Mouse (Mus musculus) C2C12 (cell line): ENCODE data around the gene Nxph1. TPM values are rescaled to one million over a fixed set of nuclear protein-coding genes. Genes with fewer than 3 reads are reported as not detected.

ENCODE experiments used
- H3K27me3 ChIP-seq: one replicate; pipeline ENCODE4 v1.6.1; 2011; ENCODE audit not compliant: control insufficient read depth, insufficient read depth, insufficient read length
- H3K36me3 ChIP-seq: one replicate; pipeline ENCODE4 v1.6.1; 2011; ENCODE audit not compliant: control insufficient read depth, insufficient read depth
- H3K4me3 ChIP-seq: one replicate; pipeline ENCODE4 v1.5.1; 2011; ENCODE audit warnings: mild to moderate bottlenecking, control low read depth; ENCODE audit not compliant: poor library complexity, insufficient read depth, severe bottlenecking
- H3K79me2 ChIP-seq: one replicate; pipeline ENCODE4 v1.6.1; 2011; ENCODE audit not compliant: control insufficient read depth, insufficient read depth
- H3K79me3 ChIP-seq: one replicate; pipeline ENCODE4 v1.6.1; 2011; ENCODE audit warnings: low read depth, control low read depth
- H3ac ChIP-seq: one replicate; pipeline ENCODE3; 2011; ENCODE audit warnings: low read depth; ENCODE audit not compliant: control insufficient read depth, insufficient read length
- CEBPB ChIP-seq: IDR thresholded peaks from one replicate; pipeline ENCODE4 v1.6.1; 2011; ENCODE audit warnings: low read depth, mild to moderate bottlenecking, control low read depth, moderate library complexity
- CTCF ChIP-seq: IDR thresholded peaks from one replicate; pipeline ENCODE4 v1.5.1; 2011; ENCODE audit not compliant: control insufficient read depth, insufficient read depth, insufficient read length
- FOSL1 ChIP-seq: IDR thresholded peaks from one replicate; pipeline ENCODE4 v1.8.0; 2011; ENCODE audit warnings: mild to moderate bottlenecking, low read length; ENCODE audit not compliant: poor library complexity, insufficient read depth, severe bottlenecking
- MAX ChIP-seq: IDR thresholded peaks from one replicate; pipeline ENCODE4 v1.6.1; 2011; ENCODE audit warnings: mild to moderate bottlenecking, control low read depth
- MYOD1 ChIP-seq: IDR thresholded peaks from one replicate; pipeline ENCODE4 v1.6.1; 2011; ENCODE audit warnings: low read depth; ENCODE audit not compliant: control insufficient read depth, insufficient read length
- MYOG ChIP-seq: IDR thresholded peaks from one replicate; pipeline ENCODE4 v1.6.1; 2011; ENCODE audit not compliant: control insufficient read depth, insufficient read length; ENCODE audit errors: extremely low read depth
- USF1 ChIP-seq: IDR thresholded peaks from one replicate; pipeline ENCODE4 v1.6.1; 2011; ENCODE audit warnings: low read depth, mild to moderate bottlenecking, control low read depth, moderate library complexity
- polyA plus RNA-seq: library from polyadenylated mRNA; unstranded; fragments of >200 nt; fragmentation: generic; extraction: Trizol; gene quantifications from one replicate; pipeline ENCODE4 v1.2.1, GENCODE M21; 2012; ENCODE audit warnings: missing spikeins

The Nxph1 gene
- polyA plus RNA-seq, 1 experiment, result not detected

- Histone ChIP-seq H3K79me2 (no peaks in the 10 kb centered on the region), H3K36me3 (no peaks in the 10 kb centered on the region), H3K79me3 (no peaks in the 10 kb centered on the region), H3K4me3 (no peak overlapping the region), H3K27me3 (no peaks in the 10 kb centered on the region), H3ac (no peak overlapping the region)
- no peak for TF ChIP-seq MAX
Observed at GRCm38 (mm10) chr6:9107366-9107765, 159.1 kb downstream of the Nxph1 start.

GRCm38 (mm10) chr6:9119136-9119535, 170.9 kb downstream of the Nxph1 start:
- TF ChIP-seq MYOG, result no peak
- no peak for TF ChIP-seq CEBPB
- TF ChIP-seq MAX, result no peak
- no peak for TF ChIP-seq MYOD1
- no peak for TF ChIP-seq USF1
- TF ChIP-seq FOSL1, result no peak
- TF ChIP-seq CTCF, result no peak

GRCm38 (mm10) chr6:9124321-9124914, 176.2 kb downstream of the Nxph1 start:
- Histone ChIP-seq H3K36me3 (no peaks in the 10 kb centered on the region), H3K27me3 (no peaks in the 10 kb centered on the region), H3K4me3 (no peak overlapping the region), H3K79me2 (no peaks in the 10 kb centered on the region), H3ac (no peak overlapping the region), H3K79me3 (no peaks in the 10 kb centered on the region)
- TF ChIP-seq MAX (no peak), USF1 (no peak), MYOG (no peak), CTCF (no peak), CEBPB (no peak), FOSL1 (no peak), MYOD1 (no peak)

More at GRCm38 (mm10) chr6:9119136-9119535, 170.9 kb downstream of the Nxph1 start:
- no peak overlapping the region for H3K4me3 ChIP-seq
- H3ac ChIP-seq, result no peak overlapping the region
- no peaks in the 10 kb centered on the region for H3K36me3 ChIP-seq
- no peaks in the 10 kb centered on the region for H3K79me2 ChIP-seq
- H3K79me3 ChIP-seq, result no peaks in the 10 kb centered on the region
- H3K27me3 ChIP-seq, result no peaks in the 10 kb centered on the region

- H3K79me3 ChIP-seq, result no peaks in the 10 kb centered on the region
- TF ChIP-seq CEBPB (no peak), FOSL1 (no peak), USF1 (no peak), MYOG (no peak), MYOD1 (no peak), MAX (no peak), CTCF (no peak)
- H3ac ChIP-seq, result no peak overlapping the region
- H3K4me3 ChIP-seq, result no peak overlapping the region
- H3K27me3 ChIP-seq, result no peaks in the 10 kb centered on the region
- H3K79me2 ChIP-seq, result no peaks in the 10 kb centered on the region
- no peaks in the 10 kb centered on the region for H3K36me3 ChIP-seq
Observed at GRCm38 (mm10) chr6:9133589-9134279, 185.5 kb downstream of the Nxph1 start.

- no peaks in the 10 kb centered on the region for H3K79me2 ChIP-seq
- no peaks in the 10 kb centered on the region for H3K79me3 ChIP-seq
- no peaks in the 10 kb centered on the region for H3K27me3 ChIP-seq
- no peak overlapping the region for H3K4me3 ChIP-seq
- H3K36me3 ChIP-seq, result no peaks in the 10 kb centered on the region
- H3ac ChIP-seq, result no peak overlapping the region
- TF ChIP-seq MYOD1, result no peak
- TF ChIP-seq CTCF, result no peak
- no peak for TF ChIP-seq MYOG
- TF ChIP-seq MAX, result no peak
- TF ChIP-seq USF1, result no peak
- no peak for TF ChIP-seq CEBPB
- TF ChIP-seq FOSL1, result no peak
Observed at GRCm38 (mm10) chr6:9147966-9148365, 199.7 kb downstream of the Nxph1 start.

- Histone ChIP-seq H3K27me3 (no peaks in the 10 kb centered on the region), H3K79me3 (no peaks in the 10 kb centered on the region), H3K79me2 (no peaks in the 10 kb centered on the region), H3K36me3 (no peaks in the 10 kb centered on the region), H3K4me3 (no peak overlapping the region), H3ac (no peak overlapping the region)
- TF ChIP-seq USF1 (no peak), MAX (no peak), CTCF (no peak), FOSL1 (no peak), MYOG (no peak), CEBPB (no peak), MYOD1 (no peak)
Observed at GRCm38 (mm10) chr6:9149791-9150190, 201.6 kb downstream of the Nxph1 start.
